Mouse (Mus musculus) hindbrain, postnatal 0 days (tissue): ENCODE measurements around the gene Bub1. TPM values are rescaled to one million over a fixed set of nuclear protein-coding genes. Genes with fewer than 3 reads are reported as not detected.
A peak's percentile ranks its signal among the peaks of the same experiment; 100 is the strongest.

ENCODE experiments used
- ATAC-seq: fragments of 200-750 bp; cut with Nextera tagmentation; 2 replicates; pipeline ENCODE4 v1.8.0; 2017; ENCODE audit warnings: mild to moderate bottlenecking, moderate TSS enrichment, moderate library complexity
- DNase-seq: peaks from one replicate; pipeline ENCODE4 v3.0.0-alpha.2; 2015; ENCODE audit warnings: low spot score
- H3K27ac ChIP-seq: fragments of 300-500 bp; sonication (generic); 2 replicates; pipeline ENCODE4 v1.5.1; 2014; ENCODE audit warnings: mild to moderate bottlenecking
- H3K27me3 ChIP-seq: fragments of 300-500 bp; sonication (generic); 2 replicates; pipeline ENCODE4 v1.6.1; 2014; ENCODE audit warnings: low read length, mixed read lengths; ENCODE audit not compliant: insufficient read depth
- H3K36me3 ChIP-seq: fragments of 300-500 bp; sonication (generic); 2 replicates; pipeline ENCODE4 v1.6.1; 2014; ENCODE audit warnings: low read length, mixed read lengths; ENCODE audit not compliant: insufficient read depth
- H3K4me1 ChIP-seq: fragments of 300-500 bp; sonication (generic); 2 replicates; pipeline ENCODE4 v1.6.1; 2014; ENCODE audit warnings: antibody characterized with exemption, low read length, mixed read lengths; ENCODE audit not compliant: insufficient read depth
- H3K4me2 ChIP-seq: fragments of 300-500 bp; sonication (generic); 2 replicates; pipeline ENCODE4 v1.6.1; 2014; ENCODE audit warnings: low read depth, mild to moderate bottlenecking, low read length, moderate library complexity, mixed read lengths
- H3K4me3 ChIP-seq: fragments of 300-500 bp; sonication (generic); 2 replicates; pipeline ENCODE4 v1.5.1; 2014; ENCODE audit warnings: low read length
- H3K9ac ChIP-seq: fragments of 300-500 bp; sonication (generic); replicated peaks from 2 replicates; pipeline ENCODE4 v1.6.1; 2014; ENCODE audit warnings: mild to moderate bottlenecking, low read length, moderate library complexity, mixed read lengths
- H3K9me3 ChIP-seq: fragments of 300-500 bp; sonication (generic); 2 replicates; pipeline ENCODE4 v1.6.1; 2016; ENCODE audit warnings: low read length, mixed read lengths
- CTCF ChIP-seq: IDR thresholded peaks from 2 replicates; pipeline ENCODE4 v1.5.1; 2016; ENCODE audit warnings: antibody characterized with exemption, control low read depth, low read depth
- WGBS: fragments of 180-500 bp; shearing (Covaris S2); extraction: QIAGEN DNeasy Blood & Tissue Kit; methylation state at CpG from one replicate; pipeline ENCODE4 v1.1.7; 2014; 5-methylcytosine and 5-hydroxymethylcytosine counted together
- polyA plus RNA-seq: library from polyadenylated mRNA; unstranded; fragments of >200 nt; fragmentation: Nextera tagmentation; extraction: Ambion mirVana; gene quantifications from 2 replicates; pipeline ENCODE4 v1.2.1, GENCODE M21; 2015
- total RNA-seq: library from RNA; depleted of rRNA; stranded (reverse); fragments of >200 nt; gene quantifications from 2 replicates; pipeline ENCODE4 v1.2.3, GENCODE M21; 2014; rRNA removed

The Bub1 gene
- total and polyA plus RNA-seq, 2 experiments from 2014 or later = 6.2 to 9.1 TPM

DNA sequence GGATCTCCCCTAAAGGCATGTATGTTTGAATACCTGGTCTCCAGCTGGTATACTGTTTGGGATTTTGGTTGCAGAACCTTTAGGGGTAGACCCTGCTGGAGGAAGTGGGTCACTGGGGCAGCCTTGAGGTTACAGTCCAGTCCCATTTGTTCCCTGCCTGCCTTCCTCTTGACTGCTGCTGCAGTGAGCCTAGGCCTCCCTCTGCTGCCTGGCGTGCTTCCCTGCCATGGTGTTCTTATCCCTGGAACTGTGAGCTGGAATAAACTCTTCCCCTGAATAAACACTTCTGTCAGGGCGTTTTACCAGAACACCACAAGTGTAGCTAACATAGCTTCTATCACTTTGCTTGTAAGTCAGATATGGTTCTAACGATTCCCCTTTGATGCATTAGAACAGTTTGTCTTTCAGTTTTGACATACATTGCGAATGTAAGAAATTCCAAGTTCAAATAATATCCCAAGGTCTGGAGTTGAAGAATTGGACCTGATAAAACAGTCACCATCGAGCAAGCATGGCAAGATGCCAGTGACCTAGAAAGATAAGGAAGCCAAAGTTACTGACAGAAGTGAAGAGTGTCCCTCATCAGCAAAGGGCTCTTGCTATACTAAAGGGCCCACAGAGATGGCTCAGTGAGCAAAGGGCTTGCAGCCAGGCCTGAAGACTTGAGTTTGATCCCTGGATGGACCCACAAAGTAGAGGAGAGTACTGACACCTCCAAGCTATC is 72.3 kb downstream of the Bub1 start:
- ATAC-seq (no peak), DNase-seq (no peak)
- no peak overlapping the region for H3K9ac ChIP-seq
- no peaks in the 10 kb centered on the region for H3K4me1 ChIP-seq
- no peaks in the 10 kb centered on the region for H3K9me3 ChIP-seq
- no peaks in the 10 kb centered on the region for H3K27me3 ChIP-seq
- no peak overlapping the region for H3K4me3 ChIP-seq
- H3K36me3 ChIP-seq = peaks cover 11% of the 10 kb centered on the region; the same call in 1 of the 2 replicates
- H3K27ac ChIP-seq = no peak overlapping the region
- no peak for TF ChIP-seq CTCF
- no peak overlapping the region for H3K4me2 ChIP-seq
- WGBS = 89% methylated on average over 5 of the region's 5 CpGs

DNA sequence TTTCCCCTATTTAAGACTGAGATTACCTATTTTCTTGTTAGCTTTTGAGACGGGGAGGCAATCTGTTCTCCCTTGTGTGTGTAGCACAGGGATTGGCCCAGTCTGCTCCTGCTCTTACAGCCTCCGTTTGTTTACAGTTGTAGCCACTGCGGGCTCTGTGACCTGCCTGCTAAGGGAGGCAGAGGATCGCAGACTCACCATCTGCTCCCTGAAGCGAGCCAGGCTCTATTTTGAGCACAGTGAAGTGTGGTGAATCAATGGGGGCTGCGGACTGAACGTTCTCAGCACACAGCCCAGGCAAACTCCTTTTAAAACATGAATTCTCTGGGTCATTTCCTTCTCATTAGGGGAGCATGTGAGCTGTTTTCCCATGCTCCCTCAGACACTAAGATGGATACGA is 74.5 kb downstream of the Bub1 start:
- Histone ChIP-seq H3K9ac (no peak overlapping the region), H3K4me2 (no peak overlapping the region), H3K9me3 (no peaks in the 10 kb centered on the region), H3K27me3 (no peaks in the 10 kb centered on the region), H3K27ac (peak overlapping the region; percentile 66; the same call in 1 of the 2 replicates), H3K4me3 (no peak overlapping the region), H3K36me3 (peaks cover 15% of the 10 kb centered on the region; the same call in 1 of the 2 replicates), H3K4me1 (no peaks in the 10 kb centered on the region)
- DNase-seq (peak; percentile 73), ATAC-seq (peak; percentile 93)
- WGBS = 36% methylated on average over 8 of the region's 8 CpGs
- TF ChIP-seq CTCF = no peak

- Histone ChIP-seq H3K4me3 (no peak overlapping the region), H3K4me1 (no peaks in the 10 kb centered on the region), H3K9ac (no peak overlapping the region), H3K36me3 (0 out of 2 replicates have a peak, but pooled peaks cover 4% of the 10 kb centered on the region), H3K4me2 (no peak overlapping the region), H3K27me3 (no peaks in the 10 kb centered on the region), H3K27ac (no peak overlapping the region), H3K9me3 (no peaks in the 10 kb centered on the region)
- DNase-seq (no peak), ATAC-seq (no peak)
- WGBS = 88% methylated on average over 4 of the region's 4 CpGs
- no peak for TF ChIP-seq CTCF
Observed at GRCm38 (mm10) chr2:127754113-127754512, 77.6 kb downstream of the Bub1 start.

GRCm38 (mm10) chr2:127751849-127752610 is 79.6 kb downstream of the Bub1 start:
- H3K27ac ChIP-seq = no peak overlapping the region
- 74% methylated on average over 11 of the region's 11 CpGs for WGBS
- ATAC-seq = peak; percentile 51; the same call in 1 of the 2 replicates
- no peak overlapping the region for H3K4me2 ChIP-seq
- no peak overlapping the region for H3K4me3 ChIP-seq
- H3K27me3 ChIP-seq = no peaks in the 10 kb centered on the region
- H3K36me3 ChIP-seq = peaks cover 4% of the 10 kb centered on the region; the same call in 1 of the 2 replicates
- DNase-seq = peak; percentile 9
- no peak for TF ChIP-seq CTCF
- H3K9me3 ChIP-seq = no peaks in the 10 kb centered on the region
- no peaks in the 10 kb centered on the region for H3K4me1 ChIP-seq
- no peak overlapping the region for H3K9ac ChIP-seq

Other genes with a start within 250 kb of the Bub1 start
- gene Zfp661, start 244.8 kb downstream of the Bub1 start, total RNA-seq = 4.0 and 6.0 TPM in 2 replicates
- 4.3 TPM in 2 replicates for gene Zfp661, start 244.8 kb downstream of the Bub1 start, polyA plus RNA-seq
- 44.5 and 69.7 TPM in 2 replicates for gene Mrps5, start 244.6 kb downstream of the Bub1 start, total RNA-seq
- 129 and 138 TPM in 2 replicates for gene Mrps5, start 244.6 kb downstream of the Bub1 start, polyA plus RNA-seq
- gene Mal, start 175.2 kb downstream of the Bub1 start, total RNA-seq = 3.2 and 4.3 TPM in 2 replicates
- 4.8 and 5.2 TPM in 2 replicates for gene Mal, start 175.2 kb downstream of the Bub1 start, polyA plus RNA-seq
- gene Mall, start 101.9 kb downstream of the Bub1 start, total RNA-seq = 1.5 and 1.8 TPM in 2 replicates
- 0.55 and 0.57 TPM in 2 replicates for gene Mall, start 101.9 kb downstream of the Bub1 start, polyA plus RNA-seq
- 11.0 and 11.4 TPM in 2 replicates for gene Nphp1, start 43.0 kb downstream of the Bub1 start, total RNA-seq
- gene Nphp1, start 43.0 kb downstream of the Bub1 start, polyA plus RNA-seq = 17.3 and 18.5 TPM in 2 replicates
- 12.1 and 18.9 TPM in 2 replicates for gene Mtln, start 39.4 kb downstream of the Bub1 start, total RNA-seq
- gene Mtln, start 39.4 kb downstream of the Bub1 start, polyA plus RNA-seq = 60.4 and 71.4 TPM in 2 replicates
- gene Acoxl, start 7.0 kb upstream of the Bub1 start, total RNA-seq = 0.47 TPM in 1 of 2 replicates, not detected in the other
- gene Acoxl, start 7.0 kb upstream of the Bub1 start, polyA plus RNA-seq = 0.19 and 0.29 TPM in 2 replicates